Mouse (Mus musculus): ENCODE measurements at regions not wholly inside any gene's neighbourhood (a gene's known extent, or its start where the extent isn't known, plus 50 kb on each side); places are given as distances from the start of the nearest gene placed in this dataset.

DNA sequence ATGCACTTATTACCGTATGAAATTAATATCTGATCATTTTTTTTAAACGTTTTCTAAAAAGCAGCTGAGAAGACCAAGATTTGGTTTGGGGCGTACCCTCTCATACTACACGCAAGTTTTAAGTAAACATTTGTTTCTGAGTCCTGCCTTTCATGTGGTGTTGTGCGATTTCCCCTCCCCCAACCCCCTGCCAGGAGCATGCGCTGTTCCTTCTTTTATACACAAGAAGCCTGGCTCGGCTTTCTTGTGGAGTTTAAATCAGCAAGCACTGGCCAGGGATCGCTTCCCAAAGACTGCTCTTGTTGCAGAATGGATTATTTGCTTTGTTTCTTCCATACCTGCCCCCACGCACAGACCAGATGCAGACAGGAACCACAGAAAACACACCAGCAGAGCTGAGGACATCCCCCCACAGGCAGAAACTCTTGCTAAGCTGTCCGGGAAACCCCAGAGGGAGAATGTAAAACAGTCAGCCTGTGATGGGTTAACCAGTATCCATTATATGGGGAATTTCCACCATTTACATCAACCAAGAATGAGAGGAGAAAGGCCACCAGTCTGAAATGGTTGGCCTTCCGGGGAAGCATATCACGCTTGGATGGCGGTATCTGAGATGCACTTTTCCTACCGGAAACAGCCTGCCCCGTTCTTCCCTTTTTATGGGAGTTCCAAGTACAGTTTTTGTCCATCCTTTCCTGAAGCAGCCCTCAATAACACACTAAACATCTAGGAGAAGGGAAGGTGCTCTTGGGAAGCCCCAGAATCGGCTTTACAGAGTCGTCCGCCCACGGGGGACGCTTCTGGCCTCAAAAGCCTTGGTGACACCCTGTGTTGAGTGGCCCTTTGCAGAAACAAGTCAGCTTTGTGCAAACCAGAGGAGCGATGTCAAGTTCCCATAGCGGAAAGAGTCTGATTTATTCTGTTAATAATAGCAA lies 91.3 kb downstream of the Tomm20 start:
- no peak for DNase-seq

DNA sequence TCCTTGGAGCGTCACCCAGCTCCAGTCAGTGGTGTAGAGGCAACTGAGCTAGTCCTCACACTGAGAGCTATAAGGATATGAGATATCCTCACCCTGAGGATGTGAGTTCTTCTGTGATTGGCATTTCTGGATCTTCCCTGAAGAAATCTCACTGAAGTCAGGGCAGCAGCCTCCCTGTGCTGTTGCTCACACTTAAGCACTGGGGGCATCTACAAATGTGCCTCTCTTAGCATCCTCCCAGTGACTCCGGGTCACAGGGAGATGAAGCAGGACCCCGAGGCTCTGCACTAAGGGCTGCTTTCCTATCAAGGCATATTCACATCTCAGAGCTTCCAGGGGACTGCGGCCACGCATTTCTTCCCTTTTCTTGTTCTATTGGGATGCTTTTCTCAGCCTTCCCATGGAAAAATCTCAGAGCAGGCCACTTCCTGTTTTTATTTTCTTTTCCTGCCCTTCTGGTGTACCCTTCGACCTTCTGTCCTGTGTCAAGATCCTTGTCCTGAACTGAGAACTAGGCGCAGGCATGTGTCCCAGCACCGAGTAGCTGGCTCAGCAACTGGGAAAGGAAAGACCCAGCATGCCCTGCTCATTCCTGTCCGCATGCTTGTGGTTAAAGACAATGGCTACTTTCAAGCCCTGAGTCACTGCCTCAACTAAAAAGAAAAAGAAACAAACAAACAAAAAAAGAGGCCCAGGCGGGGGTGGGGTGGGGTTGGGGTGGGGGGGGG lies 92.8 kb downstream of the Tomm20 start:
- no peak for DNase-seq

- no peak for DNase-seq
These were observed 93.5 kb downstream of the Tomm20 start for GRCm38 (mm10) chr8:126852184-126852583.

GRCm38 (mm10) chr8:126851780-126852179 lies 93.9 kb downstream of the Tomm20 start:
- no peak for DNase-seq

GRCm38 (mm10) chr8:126850189-126850535 lies 95.5 kb downstream of the Tomm20 start:
- DNase-seq, result no peak

DNA sequence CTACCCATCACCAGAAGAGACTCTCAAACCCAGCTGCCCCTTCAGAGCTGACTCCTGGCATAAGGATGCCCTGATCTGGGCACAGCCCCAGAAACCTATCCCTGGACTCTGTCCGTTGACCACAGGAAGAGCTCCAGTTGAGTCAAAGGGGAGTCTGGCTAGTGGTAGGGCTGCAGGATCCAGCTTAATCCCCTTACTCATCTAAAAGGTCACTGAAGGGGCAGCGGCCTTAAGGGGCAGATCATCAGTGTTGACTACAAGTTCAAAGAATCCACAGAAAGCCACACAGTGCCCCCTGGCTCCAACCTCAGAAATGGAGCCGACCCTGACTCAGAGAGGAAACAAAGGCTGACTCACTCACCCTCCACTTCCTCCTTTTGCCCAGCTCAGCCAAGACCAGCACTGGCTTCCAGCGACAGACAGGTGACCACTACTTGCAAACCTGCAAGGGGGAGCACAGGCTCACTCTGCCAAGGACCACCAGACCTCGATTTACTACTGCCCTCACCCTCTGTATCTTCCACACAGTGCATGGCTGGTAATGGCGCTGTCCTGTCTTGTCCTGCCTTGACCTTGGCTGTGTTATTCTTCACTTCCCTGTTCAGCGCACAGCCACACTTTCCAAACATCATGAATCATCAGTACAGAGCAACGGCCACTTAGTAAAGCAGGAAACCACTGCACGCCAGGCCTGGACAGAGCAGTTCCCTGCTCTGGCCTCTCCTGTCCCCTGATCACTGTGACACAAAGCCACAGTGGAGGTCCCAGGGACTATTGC lies 96.0 kb downstream of the Tomm20 start:
- no peak for DNase-seq

GRCm38 (mm10) chr8:126848369-126849105 lies 97.1 kb downstream of the Tomm20 start:
- DNase-seq, result no peak

GRCm38 (mm10) chr8:126847664-126848353 lies 97.8 kb downstream of the Tomm20 start:
- no peak for DNase-seq

- DNase-seq, result no peak
These were observed 99.5 kb downstream of the Tomm20 start for GRCm38 (mm10) chr8:126846188-126846565.

DNA sequence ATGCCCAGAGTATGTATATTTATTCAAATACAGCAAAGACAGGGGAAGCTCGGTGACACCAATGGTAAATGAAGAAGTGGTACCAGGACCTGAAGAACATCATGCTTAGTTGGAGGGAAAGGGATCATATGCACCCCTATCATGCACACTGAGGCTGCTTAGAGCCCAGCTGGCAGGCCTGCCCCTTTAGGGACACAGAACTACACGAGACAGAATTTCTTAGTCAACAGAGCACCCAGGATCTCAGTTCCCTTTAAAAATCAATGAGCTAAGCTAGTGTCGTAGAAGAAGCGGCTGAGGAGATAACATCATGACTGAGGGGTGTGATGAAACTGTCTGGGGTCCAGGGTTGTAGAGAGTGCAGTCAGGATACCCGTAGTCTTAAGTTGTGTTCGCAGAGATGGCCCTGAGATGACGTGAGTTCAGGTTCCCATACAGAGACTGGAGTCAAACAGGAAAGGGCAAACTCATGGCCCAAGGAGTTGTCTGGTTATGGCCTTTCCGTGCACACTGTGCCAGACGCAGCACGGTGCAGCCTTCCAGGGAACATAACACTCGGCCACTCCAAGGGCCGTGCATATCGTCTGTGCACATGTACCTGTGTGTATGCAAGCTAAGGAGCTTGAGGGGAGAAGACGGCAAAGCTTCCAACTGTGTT lies 100.0 kb downstream of the Tomm20 start:
- DNase-seq, result no peak

- DNase-seq, result no peak
These were observed 101.0 kb downstream of the Tomm20 start for GRCm38 (mm10) chr8:126844627-126845026.

DNA sequence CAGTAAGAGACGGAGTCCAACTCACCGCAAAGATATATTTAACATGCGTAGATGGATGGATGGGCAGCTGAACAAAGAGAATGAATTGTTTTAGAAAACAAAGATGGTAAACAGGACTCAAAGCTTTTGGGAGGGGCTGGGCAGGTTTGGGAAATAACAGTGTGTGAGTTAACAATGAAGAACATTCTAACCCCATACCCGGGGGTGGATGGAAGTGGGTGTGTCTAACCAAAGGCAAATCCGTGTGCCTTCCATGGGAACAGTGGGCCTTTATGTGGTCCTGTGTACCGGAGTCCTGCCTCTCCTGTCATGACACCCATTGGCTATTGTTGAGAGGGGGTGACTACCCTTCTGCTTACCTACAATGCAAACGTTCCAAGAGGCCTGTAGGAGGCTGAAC lies 104.5 kb downstream of the Tomm20 start:
- DNase-seq, result peak; percentile 42

GRCm38 (mm10) chr8:126839712-126840355 lies 105.8 kb downstream of the Tomm20 start:
- peak; percentile 87 for DNase-seq

- peak; percentile 81 for DNase-seq
These were observed 106.5 kb downstream of the Tomm20 start for GRCm38 (mm10) chr8:126839039-126839711.

GRCm38 (mm10) chr8:126838228-126838627 lies 107.4 kb downstream of the Tomm20 start:
- DNase-seq, result no peak

DNA sequence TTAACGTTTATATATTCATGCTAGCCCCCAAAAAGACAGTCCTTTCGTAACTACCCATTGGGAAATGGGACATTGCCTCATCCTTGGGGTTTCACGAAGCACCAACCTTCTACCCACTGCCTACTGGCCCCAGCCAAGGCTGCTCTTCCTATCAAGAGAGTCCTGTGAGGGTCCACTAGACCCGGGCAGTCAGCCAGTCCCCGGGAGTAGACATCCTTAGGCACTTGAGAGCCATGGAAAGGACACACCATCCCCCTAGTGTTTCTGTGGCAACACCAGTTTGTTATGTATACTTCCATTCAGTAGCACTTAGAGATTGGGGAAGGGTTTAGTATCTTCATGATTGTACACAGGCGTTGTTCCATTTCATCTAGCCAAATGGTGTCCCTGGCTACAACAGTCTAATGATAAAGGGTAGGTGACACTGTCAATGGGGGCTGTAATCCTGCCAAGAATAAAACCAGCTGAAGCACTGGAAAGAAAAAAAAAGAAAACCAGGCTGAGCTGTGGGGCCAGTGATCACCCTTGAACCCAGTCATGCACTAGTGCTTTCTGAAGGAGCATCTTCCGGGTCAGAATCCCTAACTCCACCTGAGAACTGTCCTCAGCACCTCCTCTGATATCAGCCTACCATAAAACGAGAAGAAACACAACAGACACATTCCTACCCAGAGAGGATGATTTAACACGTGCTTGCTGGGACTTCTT lies 108.2 kb downstream of the Tomm20 start:
- DNase-seq, result no peak

DNA sequence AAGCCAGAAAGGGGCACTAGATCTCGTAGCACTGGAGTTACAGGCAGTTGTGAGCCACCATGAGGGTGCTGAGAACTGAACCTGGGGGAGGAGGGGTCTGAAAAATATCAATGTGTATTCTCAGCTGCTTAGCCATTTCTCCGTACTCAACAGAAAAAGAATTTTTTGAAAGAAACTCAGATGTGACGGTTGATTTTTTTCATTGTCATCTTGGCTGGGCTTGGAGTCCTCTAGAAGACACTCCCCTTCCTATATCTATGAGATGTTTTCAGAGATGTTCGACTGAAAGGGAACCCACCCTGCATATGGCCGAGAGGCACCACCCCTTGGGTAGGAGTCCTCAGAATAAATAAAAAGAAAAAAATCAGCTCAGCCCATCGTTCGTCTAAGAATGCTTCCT lies 110.1 kb downstream of the Tomm20 start:
- DNase-seq, result no peak

GRCm38 (mm10) chr8:126833471-126834453 lies 111.9 kb downstream of the Tomm20 start:
- DNase-seq, result peak; percentile 37

All from retina, postnatal 1 day (tissue).